Mouse (Mus musculus): ENCODE data around the gene Gapdh.

Gene Gapdh

DNA sequence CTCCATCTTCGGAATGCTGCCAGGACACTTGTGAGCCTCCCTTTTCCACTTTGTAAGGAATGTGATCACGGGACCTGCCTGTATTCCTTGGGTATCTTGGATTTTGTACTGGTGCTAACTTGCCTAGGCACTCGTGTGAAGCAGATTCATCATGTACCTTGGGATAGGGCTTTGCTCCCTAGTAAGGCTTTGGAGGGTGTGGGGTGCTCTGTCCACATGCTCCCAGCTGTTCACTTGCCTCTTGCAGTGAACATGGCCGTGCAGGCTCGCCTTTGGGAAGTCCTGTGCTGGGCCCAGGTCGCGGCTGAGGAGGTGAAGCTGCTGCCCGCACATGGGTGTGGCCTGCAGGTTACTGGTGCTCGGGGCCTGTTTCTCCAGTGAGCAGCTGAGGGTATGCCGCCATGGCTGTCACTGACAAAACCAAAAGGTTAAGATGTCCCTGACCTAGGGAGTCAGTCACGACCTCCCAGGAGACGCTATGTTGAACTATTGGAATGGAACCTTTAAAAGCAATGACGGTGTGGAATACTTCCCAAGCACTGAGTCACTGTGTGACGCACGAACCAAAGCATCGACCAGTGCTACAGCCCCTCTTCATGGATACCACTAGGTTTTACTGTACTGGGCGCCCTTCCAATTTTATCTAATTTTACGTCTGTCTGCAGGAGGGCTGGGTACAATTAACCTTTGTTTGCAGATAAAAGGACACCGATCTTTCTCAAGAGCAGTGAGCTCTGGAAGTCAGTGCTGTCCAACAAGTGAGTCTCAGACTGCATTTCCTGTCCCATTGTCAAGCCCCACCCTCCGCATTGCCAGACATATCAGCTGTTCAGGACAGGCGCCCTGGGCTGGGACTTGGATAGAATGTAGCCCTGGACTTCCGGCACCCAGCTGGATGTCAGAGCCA, 5.2 kb downstream of the Gapdh start:
- DNase-seq (ENCODE audit: low read depth, low spot score), result no peak
- Histone ChIP-seq H3K36me3 (ENCODE audit: control insufficient read depth, insufficient read depth, low read length, poor library complexity, severe bottlenecking) (no peaks in the 10 kb centered on the region; the same call in 1 of the 2 replicates), H3K27me3 (ENCODE audit: control insufficient read depth, insufficient read depth, low read length, poor library complexity, severe bottlenecking) (no peaks in the 10 kb centered on the region)

DNA sequence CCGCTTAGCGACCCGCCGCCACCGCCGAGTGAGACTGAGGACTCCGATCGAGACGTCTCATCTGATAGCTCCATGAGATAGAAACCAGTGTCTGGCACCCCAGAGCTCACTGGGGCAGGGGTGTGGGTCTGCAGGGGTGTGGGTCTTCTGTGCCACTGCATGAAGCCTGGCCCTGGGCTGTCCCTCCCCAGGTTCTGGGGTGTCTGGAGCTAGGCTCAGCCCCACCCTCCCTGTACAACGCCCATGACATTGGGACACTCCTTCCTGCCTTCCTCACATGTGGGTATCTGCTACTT, 5.8 kb downstream of the Gapdh start:
- H3K36me3 ChIP-seq (ENCODE audit: control insufficient read depth, insufficient read depth, low read length, poor library complexity, severe bottlenecking), result no peaks in the 10 kb centered on the region; the same call in 1 of the 2 replicates
- DNase-seq (ENCODE audit: low read depth, low spot score), result no peak
- no peaks in the 10 kb centered on the region for H3K27me3 ChIP-seq (ENCODE audit: control insufficient read depth, insufficient read depth, low read length, poor library complexity, severe bottlenecking)

DNA sequence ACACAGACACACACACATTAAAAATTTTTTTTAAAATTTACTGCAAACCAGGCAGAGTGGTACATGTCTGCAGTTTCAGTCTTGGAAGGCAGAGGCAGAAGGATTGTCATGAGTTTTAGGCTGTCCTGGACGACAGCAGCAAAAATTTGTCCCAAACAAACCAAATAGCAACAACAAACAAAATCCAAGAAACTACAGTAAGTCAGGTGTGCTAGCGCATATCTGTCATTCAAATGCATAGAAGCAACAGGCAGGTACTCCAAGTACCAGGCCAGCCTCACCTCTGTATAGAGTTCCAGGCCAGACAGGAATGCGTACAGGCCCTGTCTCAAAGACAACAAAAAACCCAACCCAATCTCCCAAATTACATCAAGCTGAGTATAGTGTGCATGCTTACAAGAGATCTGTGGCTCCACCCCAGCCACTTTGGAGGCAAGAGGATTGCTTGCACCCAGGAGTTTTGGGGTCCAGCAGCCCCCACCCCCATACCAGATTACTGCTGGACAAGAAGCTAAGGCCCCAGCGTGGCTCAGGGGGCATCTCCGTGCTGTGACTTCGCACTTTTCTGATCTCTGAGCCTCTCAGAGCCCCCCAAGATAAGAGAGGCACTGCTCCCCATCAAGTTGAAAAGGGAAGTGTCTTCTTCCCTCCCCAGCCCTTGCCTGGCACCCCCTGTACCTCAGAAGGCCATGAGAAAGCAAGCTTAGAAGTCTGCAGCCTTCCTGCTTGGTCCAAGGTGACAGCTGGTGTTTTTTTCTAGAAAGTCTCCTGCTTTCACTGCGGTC, 6.3 kb downstream of the Gapdh start:
- peaks cover 3% of the 10 kb centered on the region for H3K36me3 ChIP-seq (ENCODE audit: control insufficient read depth, insufficient read depth, low read length, poor library complexity, severe bottlenecking)

DNA sequence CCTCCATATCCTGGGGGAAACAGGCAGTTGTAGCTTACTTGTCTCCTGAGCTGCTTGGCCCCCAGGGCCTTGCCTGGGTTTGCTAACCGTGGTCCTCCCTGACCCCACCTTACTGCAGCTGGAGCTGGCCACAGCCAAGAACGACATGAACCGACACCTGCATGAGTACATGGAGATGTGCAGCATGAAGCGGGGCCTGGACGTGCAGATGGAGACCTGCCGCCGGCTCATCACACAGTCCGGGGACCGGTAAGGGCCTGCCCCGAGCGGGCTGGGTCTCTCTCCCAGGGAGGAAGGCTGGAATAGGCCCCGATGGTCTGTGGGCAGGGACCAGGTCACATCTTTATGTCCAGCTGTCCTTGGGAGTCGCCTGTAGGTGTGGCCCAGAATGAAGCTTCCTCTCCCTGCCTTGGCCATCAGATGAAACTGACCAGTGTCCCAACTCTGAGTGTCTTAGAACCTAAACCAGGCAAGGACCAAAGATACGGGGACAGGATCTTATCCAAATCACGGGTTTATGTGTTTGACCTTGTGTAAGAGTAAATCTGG, 7.2 kb downstream of the Gapdh start:
- Histone ChIP-seq H3K36me3 (ENCODE audit: control insufficient read depth, insufficient read depth, low read length, poor library complexity, severe bottlenecking) (peaks cover 3% of the 10 kb centered on the region), H3K27me3 (ENCODE audit: control insufficient read depth, insufficient read depth, low read length, poor library complexity, severe bottlenecking) (no peaks in the 10 kb centered on the region)
- DNase-seq (ENCODE audit: low read depth, low spot score), result no peak

More for the DNA sequence above, 6.3 kb downstream of the Gapdh start:
- H3K27me3 ChIP-seq (ENCODE audit: control insufficient read depth, insufficient read depth, low read length, poor library complexity, severe bottlenecking), result no peaks in the 10 kb centered on the region
- no peak for DNase-seq (ENCODE audit: low read depth, low spot score)

DNA sequence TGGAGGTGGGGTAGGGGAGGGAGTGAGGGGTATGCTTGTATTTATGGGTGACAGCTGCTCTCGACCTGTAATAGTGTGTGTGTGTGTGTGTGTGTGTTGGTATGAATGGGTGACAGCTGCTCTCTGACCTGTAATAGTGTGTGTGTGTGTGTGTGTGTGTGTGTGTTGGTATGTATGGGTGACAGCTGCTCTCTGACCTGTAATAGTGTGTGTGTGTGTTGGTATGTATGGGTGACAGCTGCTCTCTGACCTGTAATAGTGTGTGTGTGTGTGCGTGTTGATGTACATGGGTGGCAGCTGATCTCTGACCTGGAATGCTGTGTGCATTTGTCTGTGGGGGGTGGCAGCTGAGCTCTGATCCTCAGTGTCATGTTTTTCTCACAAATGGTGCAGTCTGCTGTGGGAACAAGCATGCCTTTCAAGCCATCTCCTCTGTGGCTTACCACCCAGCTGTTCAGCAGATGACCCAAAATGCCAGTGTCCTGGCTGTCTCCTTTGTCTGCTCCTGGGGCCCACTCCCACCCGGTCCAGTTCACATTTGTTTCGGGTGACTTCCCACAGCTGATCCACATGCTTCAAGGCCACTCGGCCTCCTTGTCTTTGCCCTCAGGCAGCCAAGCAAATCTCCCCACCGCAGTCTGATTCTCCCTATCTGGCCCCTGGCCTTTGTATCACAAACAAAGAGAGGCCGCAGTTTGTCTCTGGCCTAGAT, 9.2 kb downstream of the Gapdh start:
- H3K36me3 ChIP-seq (ENCODE audit: control insufficient read depth, insufficient read depth, low read length, poor library complexity, severe bottlenecking), result peaks cover 3% of the 10 kb centered on the region
- no peak for DNase-seq (ENCODE audit: low read depth, low spot score)

DNA sequence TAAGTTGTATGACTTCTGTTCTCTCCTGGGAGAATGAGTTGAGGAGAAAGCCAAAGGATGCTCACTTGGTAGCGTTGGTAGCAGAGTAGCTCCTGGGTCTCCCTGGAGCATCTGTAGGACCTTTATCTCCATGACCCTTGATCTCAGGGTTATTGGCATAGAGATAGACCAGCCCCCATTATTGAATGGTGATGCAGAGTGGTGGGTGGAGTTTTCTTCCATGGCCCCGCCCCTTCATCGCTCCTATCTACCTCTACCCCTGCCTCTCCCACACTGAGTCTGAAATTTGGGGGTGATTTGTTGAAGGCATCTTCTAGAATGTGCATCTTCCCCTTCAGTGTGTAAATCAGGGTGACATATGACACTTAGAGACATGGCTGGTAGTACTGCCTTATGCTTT, 9.8 kb downstream of the Gapdh start:
- peaks cover 4% of the 10 kb centered on the region for H3K36me3 ChIP-seq (ENCODE audit: control insufficient read depth, insufficient read depth, low read length, poor library complexity, severe bottlenecking)
- no peaks in the 10 kb centered on the region for H3K27me3 ChIP-seq (ENCODE audit: control insufficient read depth, insufficient read depth, low read length, poor library complexity, severe bottlenecking)
- DNase-seq (ENCODE audit: low read depth, low spot score), result no peak

More for the DNA sequence above, 9.2 kb downstream of the Gapdh start:
- no peaks in the 10 kb centered on the region for H3K27me3 ChIP-seq (ENCODE audit: control insufficient read depth, insufficient read depth, low read length, poor library complexity, severe bottlenecking)

DNA sequence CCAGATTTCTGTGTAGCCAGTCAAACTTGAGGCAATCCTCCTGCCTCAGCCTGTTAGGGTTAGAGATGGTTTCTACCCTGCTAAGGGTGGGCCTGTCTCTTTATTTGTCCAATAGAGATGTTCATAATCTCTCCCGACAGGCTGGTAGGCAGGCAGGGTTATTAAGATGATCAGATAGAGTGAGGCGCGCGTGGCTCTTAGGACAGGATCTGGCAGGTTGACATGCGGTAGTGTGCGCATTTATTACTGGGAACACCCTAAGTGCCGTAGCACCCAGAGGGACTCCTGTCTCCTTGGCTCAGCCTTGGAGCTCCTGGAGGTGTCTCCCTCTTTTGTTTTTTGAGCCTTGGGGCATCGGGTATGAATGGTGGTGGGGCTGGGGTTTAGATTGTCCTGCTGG, 11.0 kb downstream of the Gapdh start:
- H3K36me3 ChIP-seq (ENCODE audit: control insufficient read depth, insufficient read depth, low read length, poor library complexity, severe bottlenecking), result peaks cover 6% of the 10 kb centered on the region
- DNase-seq (ENCODE audit: low read depth, low spot score), result no peak
- no peaks in the 10 kb centered on the region for H3K27me3 ChIP-seq (ENCODE audit: control insufficient read depth, insufficient read depth, low read length, poor library complexity, severe bottlenecking)

DNA sequence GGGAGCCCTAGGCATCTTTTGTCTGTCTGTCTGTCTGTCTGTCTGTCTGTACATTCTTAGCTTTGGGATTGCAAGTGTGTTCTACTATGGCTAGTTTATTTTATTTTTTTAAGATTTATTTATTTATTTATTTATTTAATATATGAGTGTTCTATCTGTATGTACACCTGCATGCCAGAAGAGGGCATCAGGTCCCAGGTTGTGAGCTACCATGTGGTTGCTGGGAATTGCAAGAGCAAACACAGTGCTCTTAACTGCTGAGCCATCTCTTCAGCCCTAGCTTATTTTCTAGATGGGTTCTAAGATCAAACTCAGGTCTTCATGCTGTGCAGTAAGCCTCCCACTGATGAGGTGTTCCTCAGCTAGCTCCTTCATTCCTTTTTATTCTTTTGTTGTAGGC, 11.7 kb downstream of the Gapdh start:
- H3K27me3 ChIP-seq (ENCODE audit: control insufficient read depth, insufficient read depth, low read length, poor library complexity, severe bottlenecking), result no peaks in the 10 kb centered on the region
- DNase-seq (ENCODE audit: low read depth, low spot score), result peak; percentile 64
- peaks cover 6% of the 10 kb centered on the region for H3K36me3 ChIP-seq (ENCODE audit: control insufficient read depth, insufficient read depth, low read length, poor library complexity, severe bottlenecking)

DNA sequence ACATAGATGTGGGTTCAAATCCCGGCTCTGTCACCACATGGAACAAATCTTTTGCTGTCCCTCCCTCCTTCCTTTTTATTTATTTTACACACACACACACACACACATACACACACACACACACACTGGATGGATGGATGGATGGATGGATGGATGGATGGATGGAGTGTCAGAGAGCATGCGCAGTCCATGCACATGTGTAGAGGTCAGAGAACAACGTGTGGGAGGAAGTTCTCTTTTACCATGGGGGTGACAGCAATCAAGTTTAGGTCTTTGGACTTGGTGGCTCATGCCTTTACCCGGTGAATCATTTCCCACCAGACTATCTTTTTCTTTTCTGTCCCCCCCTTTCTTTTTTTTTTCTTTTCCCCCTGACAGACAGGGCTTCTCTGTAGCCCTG, 12.6 kb downstream of the Gapdh start:
- DNase-seq (ENCODE audit: low read depth, low spot score), result no peak
- Histone ChIP-seq H3K36me3 (ENCODE audit: control insufficient read depth, insufficient read depth, low read length, poor library complexity, severe bottlenecking) (peaks cover 6% of the 10 kb centered on the region), H3K27me3 (ENCODE audit: control insufficient read depth, insufficient read depth, low read length, poor library complexity, severe bottlenecking) (no peaks in the 10 kb centered on the region)

DNA sequence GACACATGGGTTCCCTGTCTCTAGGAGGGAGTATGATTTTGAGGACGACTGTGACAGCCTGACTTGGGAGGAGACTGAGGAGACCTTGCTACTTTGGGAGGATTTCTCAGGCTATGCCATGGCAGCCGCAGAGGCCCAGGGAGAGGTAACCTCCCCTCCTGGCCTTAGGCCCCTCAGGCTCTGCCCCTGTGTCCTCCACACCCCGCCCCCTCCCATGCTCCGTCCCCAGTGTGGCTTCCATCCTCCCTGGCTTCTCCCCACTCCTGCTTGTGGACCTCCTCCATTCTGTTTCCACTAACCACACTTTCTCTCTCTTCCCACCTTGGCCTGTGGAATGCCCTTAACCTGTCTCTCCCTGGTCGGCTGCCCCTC, 13.3 kb downstream of the Gapdh start:
- Histone ChIP-seq H3K27me3 (ENCODE audit: control insufficient read depth, insufficient read depth, low read length, poor library complexity, severe bottlenecking) (no peaks in the 10 kb centered on the region), H3K36me3 (ENCODE audit: control insufficient read depth, insufficient read depth, low read length, poor library complexity, severe bottlenecking) (peaks cover 6% of the 10 kb centered on the region)
- DNase-seq (ENCODE audit: low read depth, low spot score), result no peak

DNA sequence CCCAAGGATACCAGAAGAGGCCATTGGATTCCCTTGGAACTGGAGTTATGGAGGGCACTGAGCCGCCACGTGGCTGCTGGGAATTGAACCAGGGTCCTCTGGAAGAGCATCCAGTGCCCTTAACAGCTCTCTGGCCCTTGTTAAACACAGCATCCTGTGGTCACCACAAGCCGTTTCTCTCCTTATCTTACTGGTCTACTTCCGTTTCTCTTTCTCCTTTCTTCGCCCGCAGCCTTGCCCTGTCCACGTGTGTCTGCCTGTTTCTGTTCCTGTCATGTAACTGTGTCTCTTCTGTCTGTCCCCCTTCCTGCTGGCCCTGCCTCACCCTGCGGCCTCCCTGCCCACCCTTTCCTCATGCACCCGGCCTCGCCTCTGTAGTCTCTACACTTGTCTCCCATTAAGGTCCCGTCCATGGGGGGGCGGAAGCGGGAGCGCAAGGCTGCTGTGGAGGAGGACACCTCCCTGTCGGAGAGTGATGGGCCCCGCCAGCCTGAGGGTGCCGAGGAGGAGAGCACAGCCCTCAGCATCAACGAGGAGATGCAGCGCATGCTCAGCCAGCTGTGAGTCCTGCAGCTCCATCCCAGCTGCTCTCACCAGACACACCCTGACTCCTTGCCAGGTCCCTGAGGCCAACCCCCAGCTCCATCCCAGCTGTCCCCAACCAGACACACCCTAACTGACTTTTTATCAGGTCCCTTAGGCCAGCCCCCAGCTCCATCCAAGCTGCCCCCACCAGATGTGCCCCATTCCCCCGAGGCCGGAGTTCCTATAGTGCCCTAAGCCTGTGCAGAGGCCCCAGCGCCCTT, 13.9 kb downstream of the Gapdh start:
- Histone ChIP-seq H3K27me3 (ENCODE audit: control insufficient read depth, insufficient read depth, low read length, poor library complexity, severe bottlenecking) (no peaks in the 10 kb centered on the region), H3K36me3 (ENCODE audit: control insufficient read depth, insufficient read depth, low read length, poor library complexity, severe bottlenecking) (peaks cover 6% of the 10 kb centered on the region)
- DNase-seq (ENCODE audit: low read depth, low spot score), result no peak

DNA sequence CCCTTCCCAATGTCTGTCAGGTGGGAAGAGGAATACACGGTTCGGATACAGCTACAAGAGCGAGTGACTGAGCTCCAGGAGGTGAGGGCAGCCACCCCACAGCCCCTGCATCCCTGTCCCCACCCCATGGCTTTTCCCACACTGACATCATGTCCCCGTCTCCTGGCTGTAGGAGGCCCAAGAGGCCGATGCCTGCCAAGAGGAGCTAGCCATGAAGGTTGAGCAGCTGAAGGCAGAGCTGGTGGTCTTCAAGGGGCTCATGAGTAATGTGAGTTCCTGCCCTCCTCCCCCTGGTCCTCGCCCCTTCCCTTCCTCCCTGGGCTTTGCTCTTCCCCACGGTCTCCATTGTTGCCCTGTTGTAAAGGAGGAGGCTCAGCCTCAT, 16.7 kb downstream of the Gapdh start:
- DNase-seq (ENCODE audit: low read depth, low spot score), result no peak
- H3K27me3 ChIP-seq (ENCODE audit: control insufficient read depth, insufficient read depth, low read length, poor library complexity, severe bottlenecking), result no peaks in the 10 kb centered on the region

DNA sequence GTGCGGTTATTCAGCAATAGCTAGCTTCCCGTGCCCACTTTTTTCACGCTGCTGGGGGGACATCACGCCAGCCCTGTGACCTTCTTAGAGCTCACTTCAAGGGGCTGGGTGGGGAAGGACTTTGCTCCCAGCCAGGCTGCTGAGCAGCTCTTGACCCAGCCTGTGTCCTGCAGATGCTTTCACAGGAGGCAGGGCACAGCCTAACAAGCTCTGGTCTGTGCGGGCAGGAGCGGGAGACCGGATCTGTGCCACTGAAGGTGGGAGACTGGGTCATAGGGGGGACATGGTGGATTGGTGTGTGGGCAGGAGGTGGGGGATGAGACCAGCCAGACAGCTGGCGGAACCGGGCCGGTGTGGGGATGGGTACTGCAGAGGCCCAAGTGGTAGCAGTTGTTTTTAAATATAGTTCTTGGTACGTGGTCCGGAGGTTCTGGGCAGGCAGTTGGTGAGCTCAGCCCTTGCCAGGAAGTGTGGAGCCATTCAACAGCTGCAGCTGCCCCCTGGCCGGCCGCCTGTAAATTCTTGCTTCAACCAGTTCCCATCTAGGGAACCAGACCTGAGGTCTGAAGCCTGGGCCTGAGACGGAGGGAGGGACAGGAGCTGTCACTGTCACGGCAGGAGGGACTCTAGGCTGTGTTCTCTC, 17.2 kb downstream of the Gapdh start:
- DNase-seq (ENCODE audit: low read depth, low spot score), result no peak
- Histone ChIP-seq H3K27me3 (ENCODE audit: control insufficient read depth, insufficient read depth, low read length, poor library complexity, severe bottlenecking) (no peaks in the 10 kb centered on the region), H3K36me3 (ENCODE audit: control insufficient read depth, insufficient read depth, low read length, poor library complexity, severe bottlenecking) (peaks cover 3% of the 10 kb centered on the region)

More for the DNA sequence above, 16.7 kb downstream of the Gapdh start:
- peaks cover 3% of the 10 kb centered on the region for H3K36me3 ChIP-seq (ENCODE audit: control insufficient read depth, insufficient read depth, low read length, poor library complexity, severe bottlenecking)
